Mouse (Mus musculus) T-cell, adult 2 months (primary cell): Measurements from ENCODE around the gene Ylpm1.

Experiments used
- DNase-seq: peaks from one replicate; pipeline ENCODE4 v3.0.0; 2022; ENCODE audit warnings: low spot score

The Ylpm1 gene

DNA sequence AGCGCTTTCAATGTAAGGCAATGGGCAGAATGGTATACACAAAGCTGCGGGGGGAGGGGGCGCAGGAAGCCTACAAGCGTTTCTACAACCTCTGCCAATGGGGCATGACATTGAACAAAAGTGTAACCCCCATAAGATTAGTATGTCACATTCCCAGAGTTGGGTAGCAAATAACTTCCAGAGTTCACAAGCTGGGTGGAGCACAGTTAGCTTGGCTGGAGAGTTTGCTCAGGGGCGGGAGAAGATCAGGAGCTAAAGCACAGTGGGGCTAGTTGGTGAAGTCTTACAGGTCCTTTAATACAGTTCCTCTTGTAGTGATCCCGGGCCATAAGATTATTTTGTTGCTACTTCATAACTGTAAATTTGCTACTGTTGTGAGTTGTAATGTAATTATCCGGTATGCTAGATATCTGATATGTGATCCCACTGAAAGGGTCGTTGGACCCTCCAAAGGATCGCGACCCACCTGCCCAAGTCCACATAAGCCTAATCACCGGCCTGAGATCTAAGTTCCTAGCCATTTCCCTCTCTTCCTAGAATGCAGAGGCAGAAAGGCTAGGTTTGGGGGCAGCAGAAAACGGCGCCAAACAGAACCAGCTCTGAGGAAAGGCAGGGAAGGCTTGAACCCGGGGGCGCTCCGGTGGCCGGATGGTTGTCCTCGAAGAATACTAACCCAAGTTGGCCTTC, 114.0 kb downstream of the Ylpm1 start:
- DNase-seq = no peak

DNA sequence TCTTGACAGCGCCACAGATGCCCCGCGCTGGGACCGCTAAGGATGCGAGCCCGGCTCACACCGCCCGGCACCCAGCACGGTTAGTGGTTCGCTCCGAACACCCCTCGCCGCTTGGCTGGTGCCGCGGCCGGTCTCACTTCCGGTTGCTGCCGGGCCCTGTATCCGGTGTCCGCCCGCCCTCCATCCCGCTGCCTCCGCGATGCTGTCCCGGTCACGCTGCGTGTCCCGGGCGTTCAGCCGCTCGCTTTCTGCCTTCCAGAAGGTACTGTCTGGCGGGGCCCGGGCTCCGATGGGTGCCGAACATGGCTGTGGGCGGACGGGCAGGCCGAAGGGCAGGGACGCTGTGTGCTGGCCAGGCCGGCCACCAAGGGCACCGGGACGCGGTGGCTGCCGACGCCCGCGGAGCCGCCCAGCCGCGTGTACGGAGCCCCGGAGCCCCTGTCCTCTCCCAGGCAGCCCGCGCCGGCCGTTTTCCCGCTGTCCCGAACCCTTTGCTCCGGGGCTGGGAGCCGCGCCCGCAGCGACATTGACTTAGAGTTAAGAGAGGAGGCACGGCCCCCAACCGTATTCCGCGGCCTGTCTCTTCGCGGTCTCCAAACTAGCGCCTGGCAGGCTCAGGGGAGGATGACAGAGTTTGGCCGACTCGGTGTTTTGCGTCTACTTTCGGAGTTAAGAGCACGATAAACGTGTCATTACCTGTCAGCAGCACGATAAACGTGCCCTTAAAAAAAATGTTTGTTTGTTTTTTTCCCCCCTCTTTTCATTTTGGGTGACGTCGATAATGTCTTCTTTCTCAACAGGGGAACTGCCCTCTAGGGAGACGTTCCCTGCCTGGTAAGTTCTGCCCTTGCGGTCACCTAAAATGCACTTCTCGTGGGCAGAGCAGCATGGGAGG, 114.8 kb downstream of the Ylpm1 start, which contains the start of the genes Prox2 and Dlst:
Gene Prox2, minus strand, starts transcription at position 62 of the 895 bp plus-strand sequence.
Gene Dlst, plus strand, starts transcription at position 136 of the 895 bp plus-strand sequence.
- DNase-seq = peak; percentile 80

DNA sequence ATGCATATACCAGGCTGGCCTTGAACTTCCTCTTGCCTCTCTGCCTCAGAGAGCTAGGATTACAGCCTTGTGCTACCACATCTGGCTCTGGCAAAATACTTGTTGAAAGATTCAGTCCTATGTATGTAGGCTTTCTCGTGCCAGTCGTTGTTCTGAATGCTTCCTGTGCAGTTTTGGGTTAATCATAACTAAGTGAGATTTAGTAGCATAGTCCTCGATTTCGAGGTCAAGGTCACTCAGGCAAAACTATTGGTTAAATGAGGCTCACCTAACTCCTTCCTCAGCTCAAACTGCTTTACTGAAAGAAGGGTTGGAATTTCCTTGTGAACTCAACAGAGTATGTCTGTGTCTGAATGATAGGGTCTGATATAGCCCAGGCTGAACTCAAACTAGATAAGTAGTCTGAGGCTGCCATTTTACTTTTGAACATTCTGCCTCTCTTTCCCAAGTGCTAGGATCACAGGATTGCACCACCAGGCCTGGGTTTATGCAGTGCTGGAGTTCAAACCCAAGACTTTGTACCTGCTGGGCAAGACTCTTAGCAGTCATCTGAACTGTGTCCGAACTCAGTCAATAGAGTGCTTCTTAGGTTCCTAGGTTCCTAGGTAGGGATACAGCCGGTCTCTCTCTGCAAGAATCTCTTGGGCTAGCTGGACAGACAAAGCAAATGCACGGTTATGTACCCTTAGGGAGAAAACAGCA, 116.6 kb downstream of the Ylpm1 start:
- no peak for DNase-seq

DNA sequence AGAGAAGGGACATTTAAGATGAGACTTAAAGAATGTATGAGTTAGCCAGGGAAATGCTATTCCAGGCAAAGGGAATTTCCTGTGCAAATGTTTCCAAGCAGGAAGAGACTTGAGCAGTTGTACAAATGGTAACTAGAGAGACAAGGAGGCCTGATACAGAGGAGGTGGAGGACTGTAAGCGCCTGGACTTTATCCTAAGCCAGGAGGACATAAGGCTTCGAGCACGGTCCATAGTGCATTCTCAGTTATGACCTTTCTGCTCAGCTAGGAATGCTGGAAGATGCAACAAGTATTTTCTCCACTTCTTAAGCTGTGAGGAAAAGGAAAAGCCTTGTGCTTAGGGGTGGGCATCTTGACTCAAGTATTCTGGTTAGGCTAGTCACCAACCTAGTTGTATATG, 117.2 kb downstream of the Ylpm1 start:
- DNase-seq = no peak

DNA sequence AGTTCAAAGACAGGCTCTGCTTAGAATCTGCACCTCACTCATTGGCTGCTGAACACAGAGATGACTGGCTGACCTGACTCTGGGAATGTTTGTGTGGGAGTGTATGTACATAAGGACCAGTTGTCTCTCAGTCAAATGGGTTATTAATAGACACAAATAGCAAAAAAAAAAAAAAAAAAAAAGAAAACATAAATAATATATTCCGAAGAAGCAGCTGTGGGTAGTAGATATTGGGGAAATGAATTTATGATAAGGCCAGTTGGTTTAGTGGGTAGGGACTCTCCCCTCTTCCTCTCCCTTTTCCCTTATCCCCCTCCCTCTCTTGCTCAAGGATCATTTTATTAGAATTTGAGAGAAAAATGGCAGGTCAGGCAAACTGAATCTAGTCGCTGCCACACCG, 117.8 kb downstream of the Ylpm1 start:
- no peak for DNase-seq

DNA sequence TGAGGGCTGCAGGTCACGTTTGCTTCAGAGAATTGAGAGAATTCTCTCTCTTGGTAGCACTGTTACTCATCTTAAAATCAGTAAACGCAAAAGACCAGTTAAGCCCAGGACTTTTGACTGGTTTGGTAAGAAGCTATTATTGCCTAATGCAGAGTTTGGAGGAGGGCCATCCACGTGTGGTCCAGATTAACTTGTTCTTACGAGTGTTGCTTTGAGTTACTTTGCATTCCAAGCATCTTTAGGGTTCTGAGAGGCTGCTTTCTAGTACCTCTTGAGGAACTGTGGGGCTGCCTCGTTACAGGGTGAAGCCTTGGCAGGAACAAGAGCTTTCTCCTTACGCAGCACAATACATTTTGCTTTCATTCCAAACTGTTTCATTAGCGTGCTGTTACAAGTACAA, 119.6 kb downstream of the Ylpm1 start:
- no peak for DNase-seq
